Mouse (Mus musculus) gastrocnemius, adult 8-10 months (tissue): Measurements from ENCODE around the gene Gsta4. TPM values are rescaled to one million over a fixed set of nuclear protein-coding genes. Genes with fewer than 3 reads are reported as not detected.

ENCODE experiments used
- DNase-seq, 2 experiments: peaks; one replicate each; pipeline ENCODE4 v3.0.0; 2022; ENCODE audit warnings: low spot score in 2 of 2
- total RNA-seq, 4 experiments: library from RNA; stranded (reverse); gene quantifications; 2 replicates each; pipeline ENCODE4 v1.2.4; 2022

The Gsta4 gene
- total RNA-seq, 4 experiments from 2014 or later: 13.0 to 20.3 (median 17.8) TPM

GRCm38 (mm10) chr9:78178197-78178596 is 4.4 kb upstream of the Gsta4 start:
- no peak for DNase-seq

- DNase-seq: no peak
Observed at GRCm38 (mm10) chr9:78179071-78179470, 3.5 kb upstream of the Gsta4 start.

- no peak for DNase-seq
Observed at GRCm38 (mm10) chr9:78185686-78186085, 3.1 kb downstream of the Gsta4 start.

GRCm38 (mm10) chr9:78188910-78189309 is 6.3 kb downstream of the Gsta4 start:
- no peak for DNase-seq

GRCm38 (mm10) chr9:78190651-78191634 is 8.4 kb downstream of the Gsta4 start:
- DNase-seq: no peak

- DNase-seq: peak in 1 of 2 experiments; percentile 30
Observed at GRCm38 (mm10) chr9:78191736-78192135, 9.2 kb downstream of the Gsta4 start.

GRCm38 (mm10) chr9:78193902-78194597 is 11.5 kb downstream of the Gsta4 start:
- no peak for DNase-seq

- DNase-seq: no peak
Observed at GRCm38 (mm10) chr9:78195034-78195433, 12.5 kb downstream of the Gsta4 start.

GRCm38 (mm10) chr9:78197801-78198200 is 15.2 kb downstream of the Gsta4 start:
- DNase-seq: no peak

- no peak for DNase-seq
Observed at GRCm38 (mm10) chr9:78204194-78204593, 21.6 kb downstream of the Gsta4 start.

GRCm38 (mm10) chr9:78208956-78209355 is 26.4 kb downstream of the Gsta4 start:
- no peak for DNase-seq

- DNase-seq: no peak
Observed at GRCm38 (mm10) chr9:78210079-78210478, 27.5 kb downstream of the Gsta4 start.

GRCm38 (mm10) chr9:78210821-78211220 is 28.2 kb downstream of the Gsta4 start:
- DNase-seq: no peak

- DNase-seq: no peak
Observed at GRCm38 (mm10) chr9:78211521-78211920, 28.9 kb downstream of the Gsta4 start.

- DNase-seq: no peak
Observed at GRCm38 (mm10) chr9:78212341-78213049, 29.9 kb downstream of the Gsta4 start.

GRCm38 (mm10) chr9:78217074-78217473 is 34.5 kb downstream of the Gsta4 start:
- DNase-seq: no peak

GRCm38 (mm10) chr9:78222616-78223015 is 40.0 kb downstream of the Gsta4 start:
- DNase-seq: no peak

GRCm38 (mm10) chr9:78223221-78223902 is 40.8 kb downstream of the Gsta4 start:
- no peak for DNase-seq

- no peak for DNase-seq
Observed at GRCm38 (mm10) chr9:78224418-78224817, 41.8 kb downstream of the Gsta4 start.

- DNase-seq: no peak
Observed at GRCm38 (mm10) chr9:78225304-78225703, 42.7 kb downstream of the Gsta4 start.

GRCm38 (mm10) chr9:78228122-78228521 is 45.5 kb downstream of the Gsta4 start:
- DNase-seq: no peak
